Mouse (Mus musculus) forebrain, embryonic 11.5 days (tissue): Measurements from ENCODE around the gene Atl1. TPM values are rescaled to one million over a fixed set of nuclear protein-coding genes. Genes with fewer than 3 reads are reported as not detected.

Experiments
- ATAC-seq: fragments of 200-750 bp; cut with Nextera tagmentation; replicated peaks from 2 replicates; pipeline ENCODE4 v1.8.0; 2017; ENCODE audit warnings: moderate TSS enrichment; ENCODE audit not compliant: low FRiP score
- DNase-seq: peaks from one replicate; pipeline ENCODE4 v3.0.0-alpha.2; 2017; ENCODE audit warnings: low spot score
- H3K27ac ChIP-seq: fragments of 300-500 bp; sonication (generic); 2 replicates; pipeline ENCODE4 v1.5.1; 2014; ENCODE audit warnings: low read depth, low read length
- H3K27me3 ChIP-seq: fragments of 300-500 bp; sonication (generic); 2 replicates; pipeline ENCODE4 v1.6.1; 2014; ENCODE audit warnings: mild to moderate bottlenecking, low read length, mixed read lengths; ENCODE audit not compliant: control insufficient read depth, insufficient read depth
- H3K36me3 ChIP-seq: fragments of 300-500 bp; sonication (generic); 2 replicates; pipeline ENCODE4 v1.6.1; 2014; ENCODE audit warnings: mild to moderate bottlenecking, low read length, moderate library complexity, mixed read lengths; ENCODE audit not compliant: control insufficient read depth, insufficient read depth
- H3K4me1 ChIP-seq: fragments of 300-500 bp; sonication (generic); replicated peaks from 2 replicates; pipeline ENCODE4 v1.6.1; 2014; ENCODE audit warnings: low read length, mixed read lengths; ENCODE audit not compliant: control insufficient read depth, insufficient read depth
- H3K4me2 ChIP-seq: fragments of 300-500 bp; sonication (generic); 2 replicates; pipeline ENCODE4 v1.6.1; 2014; ENCODE audit warnings: low read depth, mild to moderate bottlenecking, low read length, moderate library complexity, mixed read lengths; ENCODE audit not compliant: severe bottlenecking
- H3K4me3 ChIP-seq: fragments of 300-500 bp; sonication (generic); 2 replicates; pipeline ENCODE4 v1.5.1; 2014; ENCODE audit warnings: low read depth, low read length
- H3K9ac ChIP-seq: fragments of 300-500 bp; sonication (generic); 2 replicates; pipeline ENCODE4 v1.6.1; 2014; ENCODE audit warnings: low read length
- H3K9me3 ChIP-seq: fragments of 300-500 bp; sonication (generic); 2 replicates; pipeline ENCODE4 v1.6.1; 2016; ENCODE audit warnings: low read length, mixed read lengths; ENCODE audit not compliant: control insufficient read depth
- WGBS: fragments of 180-500 bp; shearing (Covaris S2); extraction: QIAGEN DNeasy Blood & Tissue Kit; methylation state at CpG from one replicate; pipeline ENCODE4 v1.1.7; 2014; 5-methylcytosine and 5-hydroxymethylcytosine counted together
- polyA plus RNA-seq: library from polyadenylated mRNA; unstranded; fragments of >200 nt; fragmentation: Nextera tagmentation; extraction: Ambion mirVana; gene quantifications from 2 replicates; pipeline ENCODE4 v1.2.1, GENCODE M21; 2014

Gene Atl1
- polyA plus RNA-seq, 1 experiment from 2014 or later: 29.8 TPM

DNA sequence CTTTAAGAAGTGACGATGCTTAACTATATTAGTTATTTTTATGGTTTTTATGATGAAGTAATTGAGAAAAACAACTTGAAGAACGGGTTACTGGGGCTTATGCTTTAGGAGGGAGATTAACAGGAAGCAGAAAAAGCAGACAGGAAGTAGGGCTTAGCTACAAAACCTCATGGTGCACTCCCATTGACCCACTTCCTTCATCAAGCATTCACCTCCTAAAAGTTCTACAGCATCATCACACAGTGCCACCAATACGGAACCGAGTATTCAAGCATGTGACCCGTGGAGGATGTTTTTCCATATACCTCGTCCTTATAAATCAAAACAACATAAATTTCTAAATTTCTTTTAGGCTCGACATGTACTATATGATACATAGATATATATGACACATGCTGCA lies 20.3 kb downstream of the Atl1 start:
- H3K4me1 ChIP-seq: no peaks in the 10 kb centered on the region
- no peaks in the 10 kb centered on the region for H3K36me3 ChIP-seq
- ATAC-seq (no peak), DNase-seq (no peak)
- no peaks in the 10 kb centered on the region for H3K9me3 ChIP-seq
- H3K27ac ChIP-seq: no peak overlapping the region
- H3K27me3 ChIP-seq: no peaks in the 10 kb centered on the region
- H3K4me3 ChIP-seq: no peak overlapping the region
- H3K4me2 ChIP-seq: no peak overlapping the region
- H3K9ac ChIP-seq: no peak overlapping the region
- WGBS: 88% methylated on average over 7 of the region's 7 CpGs

- WGBS: 90% methylated on average over 2 of the region's 2 CpGs
- no peak for DNase-seq
- Histone ChIP-seq H3K27me3 (no peaks in the 10 kb centered on the region), H3K4me1 (no peaks in the 10 kb centered on the region), H3K27ac (no peak overlapping the region), H3K9ac (no peak overlapping the region), H3K9me3 (no peaks in the 10 kb centered on the region), H3K4me3 (no peak overlapping the region), H3K4me2 (no peak overlapping the region), H3K36me3 (no peaks in the 10 kb centered on the region)
- ATAC-seq: no peak
Measured at GRCm38 (mm10) chr12:69917870-69918269, 25.5 kb downstream of the Atl1 start.

- Histone ChIP-seq H3K4me2 (no peak overlapping the region), H3K9ac (no peak overlapping the region), H3K27ac (no peak overlapping the region), H3K4me3 (no peak overlapping the region), H3K27me3 (no peaks in the 10 kb centered on the region), H3K36me3 (no peaks in the 10 kb centered on the region), H3K9me3 (no peaks in the 10 kb centered on the region), H3K4me1 (no peaks in the 10 kb centered on the region)
- no peak for DNase-seq
- WGBS: 88% methylated on average over 1 of the region's 1 CpGs
- no peak for ATAC-seq
Measured at GRCm38 (mm10) chr12:69922099-69922498, 29.7 kb downstream of the Atl1 start.

DNA sequence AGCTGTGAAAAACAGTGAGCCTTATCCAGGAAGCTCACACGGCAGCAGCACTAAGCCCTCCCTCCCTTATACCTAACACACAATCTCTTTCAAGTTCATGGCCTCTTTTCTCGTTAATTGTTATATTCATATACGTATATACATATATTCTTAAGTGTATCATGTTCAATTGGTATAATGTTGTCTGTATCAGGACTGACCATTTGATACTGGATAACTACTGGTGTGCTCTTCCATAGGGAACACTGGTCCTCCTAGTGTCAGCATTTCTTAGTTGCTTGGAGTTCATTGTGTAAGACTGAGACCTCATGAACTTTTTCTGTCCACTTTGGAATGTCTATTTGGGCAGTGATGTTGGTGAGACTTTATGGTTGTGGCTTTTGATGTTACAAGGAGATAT lies 30.7 kb downstream of the Atl1 start:
- Histone ChIP-seq H3K4me1 (no peaks in the 10 kb centered on the region), H3K27me3 (no peaks in the 10 kb centered on the region), H3K36me3 (no peaks in the 10 kb centered on the region), H3K4me3 (no peak overlapping the region), H3K9me3 (no peaks in the 10 kb centered on the region), H3K9ac (no peak overlapping the region), H3K4me2 (no peak overlapping the region), H3K27ac (no peak overlapping the region)
- ATAC-seq (no peak), DNase-seq (no peak)
- 86% methylated on average over 3 of the region's 3 CpGs for WGBS

DNA sequence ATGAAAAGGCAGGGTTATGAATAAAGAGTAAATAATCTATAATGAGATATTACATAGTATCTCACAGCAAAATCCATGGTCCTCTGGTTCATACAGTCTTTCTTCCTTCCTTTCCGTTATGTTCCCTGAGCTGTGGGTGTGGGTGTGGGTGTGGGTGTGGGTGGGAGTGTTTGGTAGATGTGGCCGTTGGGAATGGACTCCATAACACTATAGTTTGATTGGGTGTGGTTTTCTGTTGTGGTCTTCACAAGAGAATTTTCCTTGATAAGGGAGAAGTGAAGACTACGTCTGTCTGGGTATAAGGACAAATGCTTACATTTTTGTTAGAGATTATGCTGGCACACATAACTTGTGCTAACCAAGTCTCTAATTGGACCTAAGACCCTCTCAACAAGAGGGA lies 31.2 kb downstream of the Atl1 start:
- ATAC-seq (no peak), DNase-seq (no peak)
- Histone ChIP-seq H3K9me3 (no peaks in the 10 kb centered on the region), H3K36me3 (no peaks in the 10 kb centered on the region), H3K9ac (no peak overlapping the region), H3K4me2 (no peak overlapping the region), H3K27ac (no peak overlapping the region), H3K4me3 (no peak overlapping the region), H3K27me3 (no peaks in the 10 kb centered on the region), H3K4me1 (no peaks in the 10 kb centered on the region)
- 53% methylated on average over 3 of the region's 3 CpGs for WGBS

DNA sequence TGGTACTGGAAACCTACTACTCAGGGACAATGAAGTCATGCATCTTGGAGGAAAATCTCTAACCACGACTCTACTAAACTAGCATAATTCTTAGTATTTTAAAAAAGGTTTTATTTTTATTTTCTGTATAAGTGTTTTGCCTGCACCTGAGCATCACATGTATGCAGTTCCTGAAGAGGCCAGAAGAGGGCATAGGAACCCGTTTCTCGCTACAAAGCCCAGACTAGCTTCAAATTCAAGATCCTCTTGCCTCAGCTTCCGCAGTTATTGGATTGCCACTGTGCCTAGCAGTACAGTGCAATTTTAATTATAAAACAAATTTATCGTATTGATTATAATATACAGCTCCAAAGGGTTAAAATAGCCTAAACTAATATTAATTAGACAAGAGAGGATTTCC lies 31.6 kb downstream of the Atl1 start:
- H3K9me3 ChIP-seq: no peaks in the 10 kb centered on the region
- WGBS: 17% methylated on average over 5 of the region's 5 CpGs
- no peaks in the 10 kb centered on the region for H3K4me1 ChIP-seq
- H3K27ac ChIP-seq: no peak overlapping the region
- no peaks in the 10 kb centered on the region for H3K27me3 ChIP-seq
- H3K4me3 ChIP-seq: no peak overlapping the region
- DNase-seq: peak; percentile 58
- no peak overlapping the region for H3K4me2 ChIP-seq
- no peak for ATAC-seq
- no peaks in the 10 kb centered on the region for H3K36me3 ChIP-seq
- no peak overlapping the region for H3K9ac ChIP-seq

- Histone ChIP-seq H3K36me3 (no peaks in the 10 kb centered on the region), H3K9me3 (no peaks in the 10 kb centered on the region), H3K4me2 (no peak overlapping the region), H3K4me1 (no peaks in the 10 kb centered on the region), H3K9ac (no peak overlapping the region), H3K27ac (no peak overlapping the region), H3K4me3 (no peak overlapping the region), H3K27me3 (no peaks in the 10 kb centered on the region)
- DNase-seq (no peak), ATAC-seq (no peak)
- 58% methylated on average over 7 of the region's 7 CpGs for WGBS
Measured at GRCm38 (mm10) chr12:69926716-69927115, 34.3 kb downstream of the Atl1 start.

GRCm38 (mm10) chr12:69937731-69938130 lies 45.3 kb downstream of the Atl1 start:
- no peak overlapping the region for H3K9ac ChIP-seq
- 45% methylated on average over 5 of the region's 5 CpGs for WGBS
- 0 out of 2 replicates have a peak, but pooled peaks cover 2% of the 10 kb centered on the region for H3K9me3 ChIP-seq
- DNase-seq (no peak), ATAC-seq (no peak)
- no peak overlapping the region for H3K4me2 ChIP-seq
- H3K27ac ChIP-seq: no peak overlapping the region
- H3K4me3 ChIP-seq: no peak overlapping the region
- 0 out of 2 replicates have a peak, but pooled peaks cover 2% of the 10 kb centered on the region for H3K4me1 ChIP-seq
- peaks cover 3% of the 10 kb centered on the region; the same call in 1 of the 2 replicates for H3K36me3 ChIP-seq
- H3K27me3 ChIP-seq: no peaks in the 10 kb centered on the region

DNA sequence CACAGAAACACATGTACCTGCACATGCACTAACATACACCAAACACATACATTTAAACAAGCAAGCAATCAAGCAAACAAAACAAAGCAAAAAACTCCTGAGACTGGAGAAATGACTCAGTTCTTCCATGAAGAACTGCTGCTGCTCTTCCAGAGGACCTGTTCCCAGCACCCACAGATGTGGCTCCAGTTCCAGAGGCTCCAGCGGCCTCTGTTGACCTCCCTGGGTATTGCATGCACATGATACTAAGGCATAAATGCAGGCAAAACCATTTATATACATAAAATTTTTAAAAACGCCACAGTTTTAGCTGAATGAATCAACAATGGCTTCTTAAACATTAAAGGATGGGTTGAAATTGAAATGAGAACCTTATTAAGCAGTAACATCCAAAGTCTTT lies 46.9 kb downstream of the Atl1 start:
- H3K27ac ChIP-seq: no peak overlapping the region
- ATAC-seq: no peak
- no peak overlapping the region for H3K4me2 ChIP-seq
- H3K9me3 ChIP-seq: 0 out of 2 replicates have a peak, but pooled peaks cover 2% of the 10 kb centered on the region
- no peak overlapping the region for H3K9ac ChIP-seq
- H3K4me1 ChIP-seq: 0 out of 2 replicates have a peak, but pooled peaks cover 2% of the 10 kb centered on the region
- WGBS: 69% methylated on average over 2 of the region's 2 CpGs
- no peak for DNase-seq
- H3K36me3 ChIP-seq: peaks cover 3% of the 10 kb centered on the region; the same call in 1 of the 2 replicates
- H3K27me3 ChIP-seq: no peaks in the 10 kb centered on the region
- H3K4me3 ChIP-seq: no peak overlapping the region
